Mouse (Mus musculus) bone marrow, adult 2 months (tissue): Measurements from ENCODE around the gene Glipr2.

Experiments
- CTCF ChIP-seq: fragments of 200-500 bp; IDR thresholded peaks from 2 replicates; pipeline ENCODE4 v1.5.1; 2011; ENCODE audit warnings: low read length, control low read depth; ENCODE audit not compliant: control insufficient read depth, insufficient read depth
- POLR2A ChIP-seq: fragments of 200-500 bp; IDR thresholded peaks from 2 replicates; pipeline ENCODE4 v1.6.1; 2011; ENCODE audit warnings: low read depth, mild to moderate bottlenecking, control low read depth, low read length, borderline replicate concordance; ENCODE audit not compliant: control insufficient read depth

DNA sequence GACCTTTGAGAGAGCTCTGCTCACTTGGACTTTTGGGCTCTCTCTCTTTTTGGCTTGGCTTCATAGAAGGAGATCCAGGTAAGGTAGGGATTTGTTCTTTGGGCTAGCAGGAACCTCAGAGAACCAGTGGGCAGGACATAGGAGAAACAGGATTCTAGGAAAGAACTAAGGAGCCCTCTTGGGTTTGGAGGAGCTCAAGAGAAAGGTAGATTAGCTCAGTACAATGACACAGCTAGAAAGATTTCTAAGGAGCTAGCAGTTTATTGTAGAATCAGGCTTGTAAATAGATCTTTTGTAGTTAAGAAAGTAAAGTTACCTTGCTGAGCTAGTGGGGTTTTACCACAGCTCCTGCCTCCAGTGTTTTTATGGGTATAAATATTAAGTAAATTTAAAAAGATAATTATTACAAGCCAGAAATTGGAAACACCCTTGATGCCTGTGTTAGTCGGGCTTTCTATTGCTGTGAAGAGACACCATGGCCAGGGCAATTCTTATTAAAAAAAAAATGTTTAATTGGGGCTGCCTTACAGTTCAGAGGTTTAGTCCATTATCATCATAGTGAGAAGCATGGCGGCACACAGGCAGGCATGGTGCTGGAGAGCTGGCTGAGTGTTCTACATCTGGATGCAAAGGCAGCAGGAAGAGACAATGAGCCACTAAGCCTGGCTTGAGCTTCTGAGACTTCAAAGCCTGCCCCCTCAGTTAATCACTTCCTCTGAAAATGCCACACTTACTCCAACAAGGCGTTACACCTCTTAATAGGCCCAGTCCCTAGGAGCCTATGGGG is 47.6 kb downstream of the Glipr2 start:
- TF ChIP-seq POLR2A (no peak), CTCF (no peak)
